Mouse (Mus musculus) C2C12 (cell line): ENCODE results near the gene Ddx10. TPM values are rescaled to one million over a fixed set of nuclear protein-coding genes. Genes with fewer than 3 reads are reported as not detected.

ENCODE experiments used
- H3K27me3 ChIP-seq: one replicate; pipeline ENCODE4 v1.6.1; 2011; ENCODE audit not compliant: control insufficient read depth, insufficient read depth, insufficient read length
- H3K36me3 ChIP-seq: one replicate; pipeline ENCODE4 v1.6.1; 2011; ENCODE audit not compliant: control insufficient read depth, insufficient read depth
- H3K4me3 ChIP-seq: one replicate; pipeline ENCODE4 v1.5.1; 2011; ENCODE audit warnings: mild to moderate bottlenecking, control low read depth; ENCODE audit not compliant: poor library complexity, insufficient read depth, severe bottlenecking
- H3K79me2 ChIP-seq: one replicate; pipeline ENCODE4 v1.6.1; 2011; ENCODE audit not compliant: control insufficient read depth, insufficient read depth
- H3K79me3 ChIP-seq: one replicate; pipeline ENCODE4 v1.6.1; 2011; ENCODE audit warnings: low read depth, control low read depth
- H3ac ChIP-seq: one replicate; pipeline ENCODE3; 2011; ENCODE audit warnings: low read depth; ENCODE audit not compliant: control insufficient read depth, insufficient read length
- CEBPB ChIP-seq: IDR thresholded peaks from one replicate; pipeline ENCODE4 v1.6.1; 2011; ENCODE audit warnings: low read depth, mild to moderate bottlenecking, control low read depth, moderate library complexity
- CTCF ChIP-seq: IDR thresholded peaks from one replicate; pipeline ENCODE4 v1.5.1; 2011; ENCODE audit not compliant: control insufficient read depth, insufficient read depth, insufficient read length
- FOSL1 ChIP-seq: IDR thresholded peaks from one replicate; pipeline ENCODE4 v1.8.0; 2011; ENCODE audit warnings: mild to moderate bottlenecking, low read length; ENCODE audit not compliant: poor library complexity, insufficient read depth, severe bottlenecking
- MAX ChIP-seq: IDR thresholded peaks from one replicate; pipeline ENCODE4 v1.6.1; 2011; ENCODE audit warnings: mild to moderate bottlenecking, control low read depth
- MYOD1 ChIP-seq: IDR thresholded peaks from one replicate; pipeline ENCODE4 v1.6.1; 2011; ENCODE audit warnings: low read depth; ENCODE audit not compliant: control insufficient read depth, insufficient read length
- MYOG ChIP-seq: IDR thresholded peaks from one replicate; pipeline ENCODE4 v1.6.1; 2011; ENCODE audit not compliant: control insufficient read depth, insufficient read length; ENCODE audit errors: extremely low read depth
- USF1 ChIP-seq: IDR thresholded peaks from one replicate; pipeline ENCODE4 v1.6.1; 2011; ENCODE audit warnings: low read depth, mild to moderate bottlenecking, control low read depth, moderate library complexity
- polyA plus RNA-seq: library from polyadenylated mRNA; unstranded; fragments of >200 nt; fragmentation: generic; extraction: Trizol; gene quantifications from one replicate; pipeline ENCODE4 v1.2.1, GENCODE M21; 2012; ENCODE audit warnings: missing spikeins

Gene Ddx10
- polyA plus RNA-seq, 1 experiment = 6.5 TPM

DNA sequence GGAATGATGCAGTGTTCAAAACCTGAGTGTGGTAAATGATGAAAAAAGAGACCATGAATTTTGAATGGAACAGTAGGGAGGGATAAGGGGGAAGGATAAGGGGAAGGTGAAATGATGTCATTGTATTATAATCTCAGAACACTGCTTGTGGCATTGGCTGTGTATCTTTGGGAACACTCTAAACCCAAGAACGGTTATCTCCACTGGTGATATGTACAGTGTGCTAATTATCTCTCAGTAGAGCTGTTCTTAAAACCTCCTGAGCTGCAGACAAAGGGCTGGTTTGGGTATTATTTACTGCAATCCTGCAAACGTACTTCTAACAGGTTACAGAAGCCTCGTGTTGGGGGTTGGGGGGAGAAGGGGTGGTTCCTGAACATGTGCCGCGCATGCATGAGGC, 179.7 kb downstream of the Ddx10 start:
- Histone ChIP-seq H3K79me2 (no peaks in the 10 kb centered on the region), H3ac (no peak overlapping the region), H3K79me3 (no peaks in the 10 kb centered on the region), H3K36me3 (no peaks in the 10 kb centered on the region), H3K4me3 (no peak overlapping the region), H3K27me3 (no peaks in the 10 kb centered on the region)
- TF ChIP-seq CTCF = no peak
- no peak for TF ChIP-seq USF1
- no peak for TF ChIP-seq MYOG
- no peak for TF ChIP-seq MAX
- TF ChIP-seq FOSL1 = no peak
- TF ChIP-seq MYOD1 = no peak
- TF ChIP-seq CEBPB = no peak

DNA sequence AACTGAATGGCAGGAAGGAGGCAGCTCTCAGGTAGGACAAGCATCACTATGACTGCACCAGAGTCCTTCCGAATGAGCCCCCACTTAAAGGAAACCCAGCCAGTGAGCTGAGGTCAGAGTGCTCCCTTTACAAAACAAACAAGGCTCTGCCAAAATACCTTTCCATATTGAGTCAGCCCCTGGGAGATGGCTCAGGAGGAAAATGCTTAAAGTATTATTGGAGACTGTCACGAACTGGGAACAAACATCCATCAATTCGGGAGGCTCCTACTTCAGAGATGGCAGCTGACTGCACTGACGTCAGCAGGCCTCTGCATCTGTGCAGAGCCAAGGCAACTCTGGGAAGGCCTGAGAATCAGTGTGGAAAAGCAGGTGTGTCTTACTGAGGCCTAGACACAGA, 181.4 kb downstream of the Ddx10 start:
- H3K79me2 ChIP-seq = no peaks in the 10 kb centered on the region
- H3K4me3 ChIP-seq = no peak overlapping the region
- H3K27me3 ChIP-seq = no peaks in the 10 kb centered on the region
- no peak overlapping the region for H3ac ChIP-seq
- no peak for TF ChIP-seq MYOG
- TF ChIP-seq FOSL1 = no peak
- TF ChIP-seq CEBPB = no peak
- TF ChIP-seq CTCF = no peak
- no peaks in the 10 kb centered on the region for H3K36me3 ChIP-seq
- H3K79me3 ChIP-seq = no peaks in the 10 kb centered on the region

DNA sequence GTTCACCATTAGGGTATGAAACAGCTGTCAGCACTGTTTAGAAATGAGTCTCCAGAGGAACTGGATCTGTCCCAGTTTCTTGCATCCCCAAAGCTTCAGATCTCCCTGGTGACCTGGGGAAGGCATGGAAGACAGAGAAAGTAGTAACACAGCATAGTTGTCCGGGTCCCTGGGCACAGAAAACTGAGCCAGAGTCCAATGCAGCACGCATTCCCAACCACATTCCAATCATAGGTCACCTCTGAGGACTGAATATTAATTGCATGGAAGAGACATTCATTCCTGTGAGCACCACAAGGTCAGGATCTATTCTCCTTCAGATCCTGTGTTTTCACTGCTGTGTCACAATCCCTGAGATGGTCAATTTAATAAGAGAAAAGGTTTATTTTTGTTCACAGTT, 182.8 kb downstream of the Ddx10 start:
- H3K36me3 ChIP-seq = no peaks in the 10 kb centered on the region
- TF ChIP-seq MYOD1 (no peak), CEBPB (no peak), USF1 (no peak), FOSL1 (no peak)
- H3K4me3 ChIP-seq = no peak overlapping the region
- no peaks in the 10 kb centered on the region for H3K27me3 ChIP-seq
- no peaks in the 10 kb centered on the region for H3K79me2 ChIP-seq
- no peaks in the 10 kb centered on the region for H3K79me3 ChIP-seq
- no peak overlapping the region for H3ac ChIP-seq

DNA sequence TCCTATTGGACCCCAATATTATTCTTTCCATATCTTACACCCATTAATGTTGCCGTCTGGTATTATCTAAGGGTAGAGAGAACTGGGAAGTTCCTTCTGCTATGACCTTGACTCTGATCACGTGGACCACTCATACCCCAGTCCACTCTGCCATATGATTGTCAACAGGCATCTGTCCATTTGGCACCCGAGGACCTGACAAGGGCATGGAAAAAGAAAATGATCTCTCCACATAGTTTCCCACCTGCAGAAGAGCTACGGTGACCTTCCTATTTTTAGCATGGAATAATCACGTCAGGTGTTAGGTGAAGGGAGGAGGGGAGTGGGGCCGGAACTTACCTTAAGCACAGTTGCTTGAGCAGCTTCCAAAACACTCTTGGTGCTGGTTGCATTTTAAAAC, 183.3 kb downstream of the Ddx10 start:
- Histone ChIP-seq H3K4me3 (no peak overlapping the region), H3K79me3 (no peaks in the 10 kb centered on the region), H3K79me2 (no peaks in the 10 kb centered on the region), H3ac (no peak overlapping the region), H3K36me3 (no peaks in the 10 kb centered on the region), H3K27me3 (no peaks in the 10 kb centered on the region)
- TF ChIP-seq CTCF = no peak
- TF ChIP-seq CEBPB = no peak
- TF ChIP-seq FOSL1 = no peak
- TF ChIP-seq MYOG = no peak
- no peak for TF ChIP-seq USF1
- TF ChIP-seq MAX = no peak
- TF ChIP-seq MYOD1 = no peak

DNA sequence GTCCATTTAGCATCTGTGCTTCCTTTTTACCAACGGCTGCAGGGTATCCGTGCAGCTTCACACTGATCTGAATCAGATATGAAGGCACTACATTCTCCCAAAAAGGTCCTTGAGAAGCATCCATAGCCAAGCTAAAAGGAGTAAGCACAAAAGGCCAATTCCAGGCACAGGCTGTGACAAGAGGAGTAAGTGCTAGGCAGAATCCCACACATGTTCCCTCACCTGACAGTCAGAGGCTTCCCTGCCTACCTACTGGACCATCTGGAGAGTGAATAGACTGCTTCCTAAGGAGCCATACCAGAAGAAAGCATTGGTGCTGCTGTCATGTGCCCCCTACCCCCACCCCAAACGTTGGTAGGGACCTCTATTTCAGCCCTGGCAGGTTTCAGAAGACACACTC, 192.5 kb downstream of the Ddx10 start:
- Histone ChIP-seq H3K79me3 (no peaks in the 10 kb centered on the region), H3K27me3 (no peaks in the 10 kb centered on the region), H3K4me3 (no peak overlapping the region), H3ac (no peak overlapping the region), H3K79me2 (no peaks in the 10 kb centered on the region), H3K36me3 (no peaks in the 10 kb centered on the region)
- no peak for TF ChIP-seq CTCF
- TF ChIP-seq MYOG = no peak
- no peak for TF ChIP-seq FOSL1
- no peak for TF ChIP-seq MAX
- TF ChIP-seq CEBPB = no peak

Other genes starting within 250 kb of the Ddx10 start
- not detected for gene Exph5, start 53.6 kb upstream of the Ddx10 start, polyA plus RNA-seq
- 5.2 TPM for gene Kdelc2, start 136.0 kb upstream of the Ddx10 start, polyA plus RNA-seq
- 0.06 TPM for gene 4930550C14Rik, start 154.3 kb upstream of the Ddx10 start, polyA plus RNA-seq